1 mouse cellular context compared by ENCODE assay signal in genomic region chr5:104071048-104071447, GRCm38 (mm10).
TF ChIP-seq lines count a peak whose summit lies in the region.

No protein-coding gene starts in this region.

TF ChIP-seq in CH12.LX, 34 proteins besides CTCF, POLR2A, EP300 and RAD21:
- no peak for TF ChIP-seq SIN3A (IDR thresholded peaks at IDR 0.05; ENCODE audit: low read length)
- TF ChIP-seq RCOR1 (conservative IDR thresholded peaks at IDR 0.05; ENCODE audit: low read depth, low read length): no peak
- no peak for TF ChIP-seq MAFK (IDR thresholded peaks at IDR 0.05; ENCODE audit: insufficient replicate concordance, low read length)
- TF ChIP-seq ZMIZ1 (IDR thresholded peaks at IDR 0.05; ENCODE audit: low read depth, low read length): no peak
- TF ChIP-seq JUN (IDR thresholded peaks at IDR 0.05; ENCODE audit: insufficient read depth, low read depth, low read length): no peak
- no peak for TF ChIP-seq USF2 (conservative IDR thresholded peaks at IDR 0.05; ENCODE audit: low read depth, low read length)
- no peak for TF ChIP-seq TCF12 (IDR thresholded peaks at IDR 0.05; ENCODE audit: low read depth, low read length)
- no peak for TF ChIP-seq UBTF (IDR thresholded peaks at IDR 0.05; ENCODE audit: low read depth, low read length)
- TF ChIP-seq IRF4 (IDR thresholded peaks at IDR 0.05; ENCODE audit: low read depth, low read length): no peak
- no peak for TF ChIP-seq GABPA (IDR thresholded peaks at IDR 0.05; ENCODE audit: insufficient replicate concordance, low read depth, low read length)
- no peak for TF ChIP-seq CHD2 (IDR thresholded peaks at IDR 0.05; ENCODE audit: low read length)
- no peak for TF ChIP-seq PAX5 (IDR thresholded peaks at IDR 0.05; ENCODE audit: low read length)
- no peak for TF ChIP-seq TBP (conservative IDR thresholded peaks at IDR 0.05; ENCODE audit: low read depth, low read length)
- no peak for TF ChIP-seq ZC3H11A (IDR thresholded peaks at IDR 0.05; ENCODE audit: low read depth, low read length)
- no peak for TF ChIP-seq ETS1 (conservative IDR thresholded peaks at IDR 0.05; ENCODE audit: low read depth, low read length)
- no peak for TF ChIP-seq NRF1 (IDR thresholded peaks at IDR 0.05; ENCODE audit: low read depth, low read length)
- TF ChIP-seq NELFE (IDR thresholded peaks at IDR 0.05; ENCODE audit: low read depth, low read length): no peak
- TF ChIP-seq POLR2AphosphoS2 (IDR thresholded peaks at IDR 0.05; ENCODE audit: low read depth, low read length): no peak
